Comparison of ENCODE assay signal across 8 mouse cellular contexts in the genomic region with DNA sequence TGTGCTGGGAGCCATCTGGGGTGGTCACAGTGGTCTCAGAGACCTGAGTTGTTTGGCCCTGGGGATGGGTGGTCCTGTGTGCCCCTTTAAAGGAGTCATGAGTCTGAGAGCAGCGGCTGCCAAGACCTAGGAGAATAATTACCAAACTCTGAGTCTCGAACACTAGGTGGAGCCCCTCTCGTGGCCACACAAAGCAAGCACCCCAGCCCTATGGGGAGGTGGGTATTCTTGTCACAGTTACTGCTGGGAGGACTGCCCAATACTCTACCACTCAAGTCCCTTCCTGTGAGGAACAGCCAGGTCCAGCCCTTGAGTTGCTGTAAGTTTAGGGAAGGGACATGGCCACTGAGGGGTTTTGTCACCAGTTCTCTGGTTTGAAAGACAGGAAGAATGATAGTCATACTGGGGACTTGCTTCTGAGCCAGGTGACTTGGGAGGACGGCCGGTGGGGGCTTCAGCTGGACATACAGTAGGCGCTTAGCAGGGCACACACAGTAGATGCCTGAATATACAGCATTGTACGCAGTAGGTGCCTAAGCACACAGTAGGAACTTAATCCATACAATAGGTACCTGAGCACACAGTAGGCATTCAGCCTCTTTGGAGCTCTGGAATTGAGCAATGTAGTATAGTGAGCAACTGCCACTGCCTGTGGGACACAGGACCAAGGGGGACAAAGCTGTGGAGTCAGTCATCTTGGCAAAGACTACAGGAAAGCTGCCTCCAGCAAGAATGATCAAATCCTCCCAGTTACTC. TPM values are rescaled to one million over a fixed set of nuclear protein-coding genes. Genes with fewer than 3 reads are reported as not detected.
A peak's percentile ranks its signal among the peaks of the same experiment; 100 is the strongest.
DNase-seq lines count a peak whose midpoint lies in the region; ATAC-seq and TF ChIP-seq lines count a peak whose summit lies in the region.
"Had no signal": no experiment of that assay in that cellular context is flagged by ENCODE, and none has a peak within 500 bp of the region (broad histone marks: within the 10 kb centered on the region; RNA-seq: fewer than 3 reads in every experiment).

No protein-coding gene starts in this region.

- no peak overlapping the region for H3K27ac ChIP-seq in thymus, adult 2 months (ENCODE audit: control insufficient read depth, insufficient read depth, low read length)
- H3K27ac ChIP-seq in heart, postnatal 0 days (ENCODE audit: low read depth) = no peak overlapping the region
- no peak overlapping the region for H3K27ac ChIP-seq in midbrain, embryonic 15.5 days

- H3K4me3 ChIP-seq in thymus, adult 2 months (ENCODE audit: control insufficient read depth, insufficient read depth, low read length) = no peak overlapping the region
- H3K4me3 ChIP-seq in heart, postnatal 0 days (ENCODE audit: low read depth, low read length) = no peak overlapping the region
- no peak overlapping the region for H3K4me3 ChIP-seq in midbrain, embryonic 15.5 days
- H3K4me3 ChIP-seq: erythroblast, embryonic 14.5 days had no signal

- ATAC-seq in heart, postnatal 0 days (ENCODE audit: insufficient read depth, low read depth) = peak; percentile 71
- peak; percentile 39; the same call in 1 of the 2 replicates for ATAC-seq in midbrain, embryonic 15.5 days (replicated peaks)

- peak; percentile 18 for DNase-seq in thymus, adult 2 months
- DNase-seq in thymus, postnatal 36 days = no peak
- DNase-seq in embryo, embryonic 11 days = peak; percentile 82
- peak; percentile 49 for DNase-seq in heart, postnatal 0 days (ENCODE audit: low spot score)
- peak; percentile 38 to 49 for DNase-seq in layer of hippocampus, adult 8-10 months (ENCODE audit: low spot score in 2 of 2)
- no peak for DNase-seq in ovary, adult 18-20 months (ENCODE audit: low spot score)

- H3K27me3 ChIP-seq in thymus, adult 2 months (ENCODE audit: control insufficient read depth, insufficient read depth, low read length) = no peaks in the 10 kb centered on the region
- no peaks in the 10 kb centered on the region for H3K27me3 ChIP-seq in heart, postnatal 0 days (ENCODE audit: control insufficient read depth, insufficient read depth, low read length)
- peaks cover 5% of the 10 kb centered on the region; the same call in 1 of the 2 replicates for H3K27me3 ChIP-seq in midbrain, embryonic 15.5 days (replicated peaks)

- no peak for TF ChIP-seq EP300 in heart, postnatal 0 days (IDR thresholded peaks at IDR 0.05; ENCODE audit: low read depth)

- no peaks in the 10 kb centered on the region for H3K9me3 ChIP-seq in heart, postnatal 0 days (replicated peaks; ENCODE audit: control insufficient read depth, low read length)
- no peaks in the 10 kb centered on the region for H3K9me3 ChIP-seq in midbrain, embryonic 15.5 days

- 54% methylated on average over 7 of the region's 7 CpGs for WGBS in thymus, adult 2 months
- 39% methylated on average over 7 of the region's 7 CpGs for WGBS in heart, postnatal 0 days
- 46% methylated on average over 7 of the region's 7 CpGs for WGBS in midbrain, embryonic 15.5 days

- no peaks in the 10 kb centered on the region for H3K36me3 ChIP-seq in thymus, adult 2 months (ENCODE audit: control insufficient read depth, insufficient read depth, low read length)
- no peaks in the 10 kb centered on the region for H3K36me3 ChIP-seq in heart, postnatal 0 days (replicated peaks; ENCODE audit: control insufficient read depth, insufficient read depth, low read length)
- H3K36me3 ChIP-seq in midbrain, embryonic 15.5 days (replicated peaks) = no peaks in the 10 kb centered on the region

- no peak for TF ChIP-seq CTCF in thymus, adult 2 months (IDR thresholded peaks at IDR 0.05; ENCODE audit: borderline replicate concordance, control insufficient read depth, extremely low read depth, insufficient read depth, low read length, poor library complexity)
- TF ChIP-seq CTCF in heart, postnatal 0 days (IDR thresholded peaks at IDR 0.05; ENCODE audit: low read depth) = peak; percentile 71

- H3K4me2 ChIP-seq in heart, postnatal 0 days (ENCODE audit: low read depth, low read length) = no peak overlapping the region
- no peak overlapping the region for H3K4me2 ChIP-seq in midbrain, embryonic 15.5 days

- H3K4me1 ChIP-seq in thymus, adult 2 months (replicated peaks; ENCODE audit: control insufficient read depth, insufficient read depth, low read length) = peaks cover 12% of the 10 kb centered on the region
- H3K4me1 ChIP-seq in heart, postnatal 0 days (ENCODE audit: control insufficient read depth, insufficient read depth) = peaks cover 11% of the 10 kb centered on the region; the same call in 1 of the 2 replicates
- peaks cover 6% of the 10 kb centered on the region; the same call in 1 of the 2 replicates for H3K4me1 ChIP-seq in midbrain, embryonic 15.5 days

- no peak for TF ChIP-seq POLR2A in thymus, adult 2 months (IDR thresholded peaks at IDR 0.05; ENCODE audit: control insufficient read depth, extremely low read depth, insufficient read depth, low read length, poor library complexity)

- H3K9ac ChIP-seq in heart, postnatal 0 days (replicated peaks; ENCODE audit: low read depth, low read length) = no peak overlapping the region
- no peak overlapping the region for H3K9ac ChIP-seq in midbrain, embryonic 15.5 days

RNA-seq across cellular contexts. Expression of a gene that starts 25.9 kb away (rescaled TPM):
- 71.6 and 78.0 TPM in 2 replicates for polyA plus RNA-seq in thymus, adult 2 months (2012; rRNA removed)
- 21.7 and 57.9 TPM in 2 replicates for total RNA-seq in heart, postnatal 0 days (2014; rRNA removed; ENCODE audit: low replicate concordance)
- polyA plus RNA-seq in heart, postnatal 0 days (2015; fragmentation: Nextera tagmentation; extraction: Ambion mirVana) = 23.8 and 27.0 TPM in 2 replicates
- total RNA-seq in layer of hippocampus, adult 8-10 months (2022) = 10 to 100 TPM; 22.4 to 25.7 (median 25.2) TPM
- 31.1 and 32.0 TPM in 2 replicates for polyA plus RNA-seq in midbrain, embryonic 15.5 days (2015; fragmentation: Nextera tagmentation; extraction: Ambion mirVana)

RNA-seq across cellular contexts. Expression of a gene that starts 26.1 kb away (rescaled TPM):
- 57.3 and 72.7 TPM in 2 replicates for polyA plus RNA-seq in thymus, adult 2 months (2012; rRNA removed)
- total RNA-seq in heart, postnatal 0 days (2014; rRNA removed; ENCODE audit: low replicate concordance) = 42.1 and 51.1 TPM in 2 replicates
- 35.2 and 39.4 TPM in 2 replicates for polyA plus RNA-seq in heart, postnatal 0 days (2015; fragmentation: Nextera tagmentation; extraction: Ambion mirVana)
- total RNA-seq in layer of hippocampus, adult 8-10 months (2022) = 1 to 10 TPM; 4.1 to 7.2 (median 4.4) TPM
- polyA plus RNA-seq in midbrain, embryonic 15.5 days (2015; fragmentation: Nextera tagmentation; extraction: Ambion mirVana) = 27.9 and 32.2 TPM in 2 replicates

RNA-seq across cellular contexts. Expression of a gene that starts 31.7 kb away (rescaled TPM):
- 87.4 and 132 TPM in 2 replicates for polyA plus RNA-seq in thymus, adult 2 months (2012; rRNA removed)
- 27.4 and 90.6 TPM in 2 replicates for total RNA-seq in heart, postnatal 0 days (2014; rRNA removed; ENCODE audit: low replicate concordance)
- polyA plus RNA-seq in heart, postnatal 0 days (2015; fragmentation: Nextera tagmentation; extraction: Ambion mirVana) = 65.4 and 65.8 TPM in 2 replicates
- 10 to 100 TPM; 18.1 to 28.3 (median 23.1) TPM for total RNA-seq in layer of hippocampus, adult 8-10 months (2022)
- polyA plus RNA-seq in midbrain, embryonic 15.5 days (2015; fragmentation: Nextera tagmentation; extraction: Ambion mirVana) = 109 and 110 TPM in 2 replicates

RNA-seq across cellular contexts. Expression of a gene that starts 37.4 kb away (rescaled TPM):
- polyA plus RNA-seq in thymus, adult 2 months (2012; rRNA removed) = 4.8 and 6.3 TPM in 2 replicates
- total RNA-seq in heart, postnatal 0 days (2014; rRNA removed; ENCODE audit: low replicate concordance) = 12.5 and 19.8 TPM in 2 replicates
- polyA plus RNA-seq in heart, postnatal 0 days (2015; fragmentation: Nextera tagmentation; extraction: Ambion mirVana) = 1.4 and 2.0 TPM in 2 replicates
- 100 to 1,000 TPM; 116 to 143 (median 125) TPM for total RNA-seq in layer of hippocampus, adult 8-10 months (2022)
- polyA plus RNA-seq in midbrain, embryonic 15.5 days (2015; fragmentation: Nextera tagmentation; extraction: Ambion mirVana) = 20.9 and 21.4 TPM in 2 replicates
- polyA plus RNA-seq: erythroblast, embryonic 14.5 days had no signal

RNA-seq across cellular contexts. Expression of a gene that starts 54.4 kb away (rescaled TPM):
- 0.56 and 0.82 TPM in 2 replicates for polyA plus RNA-seq in thymus, adult 2 months (2012; rRNA removed)
- total RNA-seq in heart, postnatal 0 days (2014; rRNA removed; ENCODE audit: low replicate concordance) = not detected in 2 replicates
- polyA plus RNA-seq in heart, postnatal 0 days (2015; fragmentation: Nextera tagmentation; extraction: Ambion mirVana) = 1.6 and 2.4 TPM in 2 replicates
- total RNA-seq in layer of hippocampus, adult 8-10 months (2022) = 1 to 10 TPM in 2 of 4 experiments, under 1 TPM in 2; 0.61 to 1.1 (median 0.89) TPM
- 0.47 and 0.77 TPM in 2 replicates for polyA plus RNA-seq in midbrain, embryonic 15.5 days (2015; fragmentation: Nextera tagmentation; extraction: Ambion mirVana)
- polyA plus RNA-seq: erythroblast, embryonic 14.5 days had no signal

Comparison
In these comparisons a context has a peak if more than half of its experiments do, and no peak if none do; other contexts are left out.
1. DNase-seq: peak in thymus, adult 2 months (single experiment), embryo, embryonic 11 days (single experiment), heart, postnatal 0 days (single experiment) and layer of hippocampus, adult 8-10 months (2 of 2); none in thymus, postnatal 36 days (0 of 2) and ovary, adult 18-20 months (single experiment).